Mouse (Mus musculus): Measurements from ENCODE around the gene Kcnk18. TPM values are rescaled to one million over a fixed set of nuclear protein-coding genes. Genes with fewer than 3 reads are reported as not detected.

The Kcnk18 gene
- polyA plus RNA-seq, 1 experiment, result not detected

- 21% methylated on average over 17 of the region's 17 CpGs for WGBS
- DNase-seq (ENCODE audit: low read depth in 1 of 2, low spot score in 2 of 2), result peak; percentile 28 to 68
- TF ChIP-seq CTCF (IDR thresholded peaks at IDR 0.05; ENCODE audit: extremely low read depth, insufficient read depth, insufficient read length, insufficient replicate concordance) (peak; percentile 100), POLR2A (IDR thresholded peaks at IDR 0.05; ENCODE audit: low read depth, low read length) (no peak)
Measured at GRCm38 (mm10) chr19:59239124-59239817, 20.3 kb downstream of the Kcnk18 start.

GRCm38 (mm10) chr19:59241987-59242386 lies 23.0 kb downstream of the Kcnk18 start:
- Histone ChIP-seq H3K4me1 (ENCODE audit: control insufficient read depth, insufficient read depth, insufficient read length) (no peaks in the 10 kb centered on the region), H3K27ac (ENCODE audit: insufficient read depth, low read length) (no peak overlapping the region), H3K27me3 (ENCODE audit: control insufficient read depth, insufficient read depth, low read length) (no peaks in the 10 kb centered on the region), H3K4me3 (ENCODE audit: extremely low read depth, insufficient read depth, insufficient read length) (no peak overlapping the region), H3K36me3 (ENCODE audit: control insufficient read depth, insufficient read depth, low read length) (no peaks in the 10 kb centered on the region)
- no peak for DNase-seq (ENCODE audit: low read depth in 1 of 2, low spot score in 2 of 2)
- TF ChIP-seq CTCF (IDR thresholded peaks at IDR 0.05; ENCODE audit: extremely low read depth, insufficient read depth, insufficient read length, insufficient replicate concordance) (no peak), POLR2A (IDR thresholded peaks at IDR 0.05; ENCODE audit: low read depth, low read length) (no peak)
- 88% methylated on average over 4 of the region's 4 CpGs for WGBS

More at GRCm38 (mm10) chr19:59239124-59239817, 20.3 kb downstream of the Kcnk18 start:
- Histone ChIP-seq H3K36me3 (ENCODE audit: control insufficient read depth, insufficient read depth, low read length) (no peaks in the 10 kb centered on the region), H3K27me3 (ENCODE audit: control insufficient read depth, insufficient read depth, low read length) (no peaks in the 10 kb centered on the region), H3K4me3 (ENCODE audit: extremely low read depth, insufficient read depth, insufficient read length) (no peak overlapping the region), H3K4me1 (ENCODE audit: control insufficient read depth, insufficient read depth, insufficient read length) (no peaks in the 10 kb centered on the region), H3K27ac (ENCODE audit: insufficient read depth, low read length) (no peak overlapping the region)

GRCm38 (mm10) chr19:59243057-59243456 lies 24.0 kb downstream of the Kcnk18 start:
- WGBS, result 91% methylated on average over 2 of the region's 2 CpGs
- H3K27me3 ChIP-seq (ENCODE audit: control insufficient read depth, insufficient read depth, low read length), result no peaks in the 10 kb centered on the region

GRCm38 (mm10) chr19:59248144-59248543 lies 29.1 kb downstream of the Kcnk18 start:
- Histone ChIP-seq H3K36me3 (ENCODE audit: control insufficient read depth, insufficient read depth, low read length) (no peaks in the 10 kb centered on the region), H3K4me3 (ENCODE audit: extremely low read depth, insufficient read depth, insufficient read length) (no peak overlapping the region), H3K4me1 (ENCODE audit: control insufficient read depth, insufficient read depth, insufficient read length) (no peaks in the 10 kb centered on the region), H3K27ac (ENCODE audit: insufficient read depth, low read length) (no peak overlapping the region), H3K27me3 (ENCODE audit: control insufficient read depth, insufficient read depth, low read length) (no peaks in the 10 kb centered on the region)
- DNase-seq (ENCODE audit: low read depth in 1 of 2, low spot score in 2 of 2), result no peak
- 76% methylated on average over 4 of the region's 4 CpGs for WGBS
- TF ChIP-seq POLR2A (IDR thresholded peaks at IDR 0.05; ENCODE audit: low read depth, low read length) (no peak), CTCF (IDR thresholded peaks at IDR 0.05; ENCODE audit: extremely low read depth, insufficient read depth, insufficient read length, insufficient replicate concordance) (no peak)

More at GRCm38 (mm10) chr19:59243057-59243456, 24.0 kb downstream of the Kcnk18 start:
- H3K4me1 ChIP-seq (ENCODE audit: control insufficient read depth, insufficient read depth, insufficient read length), result no peaks in the 10 kb centered on the region
- TF ChIP-seq CTCF (IDR thresholded peaks at IDR 0.05; ENCODE audit: extremely low read depth, insufficient read depth, insufficient read length, insufficient replicate concordance) (no peak), POLR2A (IDR thresholded peaks at IDR 0.05; ENCODE audit: low read depth, low read length) (no peak)
- H3K4me3 ChIP-seq (ENCODE audit: extremely low read depth, insufficient read depth, insufficient read length), result no peak overlapping the region
- no peak overlapping the region for H3K27ac ChIP-seq (ENCODE audit: insufficient read depth, low read length)
- H3K36me3 ChIP-seq (ENCODE audit: control insufficient read depth, insufficient read depth, low read length), result no peaks in the 10 kb centered on the region
- DNase-seq (ENCODE audit: low read depth in 1 of 2, low spot score in 2 of 2), result no peak

- H3K4me1 ChIP-seq (ENCODE audit: control insufficient read depth, insufficient read depth, insufficient read length), result no peaks in the 10 kb centered on the region
- 29% methylated on average over 11 of the region's 11 CpGs for WGBS
- no peak overlapping the region; the same call in 1 of the 2 replicates for H3K27ac ChIP-seq (ENCODE audit: insufficient read depth, low read length)
- no peaks in the 10 kb centered on the region for H3K27me3 ChIP-seq (ENCODE audit: control insufficient read depth, insufficient read depth, low read length)
- H3K36me3 ChIP-seq (ENCODE audit: control insufficient read depth, insufficient read depth, low read length), result no peaks in the 10 kb centered on the region
- H3K4me3 ChIP-seq (ENCODE audit: extremely low read depth, insufficient read depth, insufficient read length), result no peak overlapping the region
- no peak for DNase-seq (ENCODE audit: low read depth in 1 of 2, low spot score in 2 of 2)
- no peak for TF ChIP-seq POLR2A (IDR thresholded peaks at IDR 0.05; ENCODE audit: low read depth, low read length)
- no peak for TF ChIP-seq CTCF (IDR thresholded peaks at IDR 0.05; ENCODE audit: extremely low read depth, insufficient read depth, insufficient read length, insufficient replicate concordance)
Measured at GRCm38 (mm10) chr19:59248553-59249286, 29.7 kb downstream of the Kcnk18 start.

- Histone ChIP-seq H3K27me3 (ENCODE audit: control insufficient read depth, insufficient read depth, low read length) (no peaks in the 10 kb centered on the region), H3K36me3 (ENCODE audit: control insufficient read depth, insufficient read depth, low read length) (no peaks in the 10 kb centered on the region), H3K4me3 (ENCODE audit: extremely low read depth, insufficient read depth, insufficient read length) (no peak overlapping the region), H3K27ac (ENCODE audit: insufficient read depth, low read length) (no peak overlapping the region), H3K4me1 (ENCODE audit: control insufficient read depth, insufficient read depth, insufficient read length) (no peaks in the 10 kb centered on the region)
- TF ChIP-seq POLR2A (IDR thresholded peaks at IDR 0.05; ENCODE audit: low read depth, low read length) (no peak), CTCF (IDR thresholded peaks at IDR 0.05; ENCODE audit: extremely low read depth, insufficient read depth, insufficient read length, insufficient replicate concordance) (no peak)
- no peak for DNase-seq (ENCODE audit: low read depth in 1 of 2, low spot score in 2 of 2)
- 17% methylated on average over 2 of the region's 2 CpGs for WGBS
Measured at GRCm38 (mm10) chr19:59252651-59253050, 33.6 kb downstream of the Kcnk18 start.

All from spleen, adult 2 months (tissue).